Mouse (Mus musculus): ENCODE measurements around the gene Ypel4.

Gene Ypel4

GRCm38 (mm10) chr2:84733579-84734300 is at the start of gene Ypel4:
Gene Ypel4, plus strand, starts transcription at chr2:84734058.
- DNase-seq (ENCODE audit: low read depth, low spot score): no peak

DNA sequence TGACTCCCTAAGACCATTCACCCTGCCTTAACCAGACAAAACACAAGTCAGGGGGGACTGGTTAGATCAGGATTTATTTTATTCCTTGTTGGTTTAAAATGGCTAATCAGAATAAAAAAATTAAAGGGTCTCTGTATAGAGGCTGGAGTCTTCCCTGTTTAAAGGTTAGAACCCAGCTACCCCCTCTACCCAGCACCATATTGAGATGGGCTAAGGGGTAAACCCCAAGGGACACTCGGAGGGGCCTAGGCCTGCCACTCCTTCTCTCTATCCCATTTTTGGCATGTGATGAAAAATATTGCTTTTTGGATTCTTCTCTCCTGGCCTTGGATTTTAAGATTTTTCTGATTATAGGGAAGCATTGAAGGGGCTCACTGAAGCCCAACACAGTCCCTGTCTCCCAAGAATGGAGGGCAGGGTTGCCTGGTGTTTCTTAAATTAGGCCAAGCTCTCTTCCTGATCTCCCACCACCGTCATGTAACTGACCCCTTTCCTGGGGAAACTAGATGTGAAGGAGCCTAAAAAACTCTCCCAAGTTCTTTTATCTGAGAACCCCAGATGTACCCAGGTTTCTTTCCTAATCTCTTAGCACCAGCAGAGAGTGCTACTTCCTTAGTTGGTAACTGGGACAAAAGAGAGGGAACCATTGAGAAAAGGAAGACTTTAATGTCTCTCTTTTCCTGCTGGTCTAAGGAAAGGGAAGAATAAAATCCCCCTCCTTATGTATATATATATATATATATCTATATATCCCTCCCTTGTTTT is 45.6 kb upstream of the Ypel4 start:
- no peak for DNase-seq (ENCODE audit: low read depth, low spot score)

GRCm38 (mm10) chr2:84690050-84690449 is 43.8 kb upstream of the Ypel4 start:
- no peak for DNase-seq (ENCODE audit: low read depth, low spot score)

DNA sequence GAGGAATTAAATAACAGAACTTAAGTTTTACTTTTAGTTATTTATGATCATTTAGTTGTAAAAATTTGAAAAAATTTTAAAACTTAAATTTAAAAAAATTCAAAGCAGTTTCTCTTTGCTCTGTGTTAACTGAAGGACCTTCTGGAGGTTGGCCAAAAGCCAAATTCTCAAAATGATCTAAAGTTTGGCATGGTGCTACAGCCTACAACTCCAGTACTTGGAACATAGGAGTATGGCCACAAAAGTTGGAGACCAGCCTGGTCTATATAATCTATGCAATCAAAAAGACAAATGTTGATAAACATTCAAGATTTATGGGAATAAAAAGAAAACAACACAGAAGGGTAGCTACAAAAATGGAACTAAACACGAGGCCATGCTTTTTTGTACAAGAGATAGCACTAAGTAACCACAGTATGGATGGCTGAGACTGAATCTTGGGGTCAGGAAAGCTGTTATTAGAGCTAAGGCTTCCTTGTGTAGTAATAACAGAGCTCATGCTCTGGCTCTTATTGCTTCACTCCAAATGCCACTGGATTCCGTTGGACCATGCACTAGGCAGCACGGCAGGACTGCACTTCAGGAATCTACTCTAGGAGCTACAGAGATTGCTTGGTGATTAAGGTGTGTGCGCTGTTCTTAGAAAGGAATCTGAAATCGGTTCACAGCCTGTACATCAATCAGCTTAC is 38.7 kb upstream of the Ypel4 start:
- no peak for DNase-seq (ENCODE audit: low read depth, low spot score)

- no peak for DNase-seq (ENCODE audit: low read depth, low spot score)
Measured at GRCm38 (mm10) chr2:84703497-84703896, 30.4 kb upstream of the Ypel4 start.

GRCm38 (mm10) chr2:84704329-84704728 is 29.5 kb upstream of the Ypel4 start:
- DNase-seq (ENCODE audit: low read depth, low spot score): no peak

- no peak for DNase-seq (ENCODE audit: low read depth, low spot score)
Measured at GRCm38 (mm10) chr2:84705295-84705694, 28.6 kb upstream of the Ypel4 start.

DNA sequence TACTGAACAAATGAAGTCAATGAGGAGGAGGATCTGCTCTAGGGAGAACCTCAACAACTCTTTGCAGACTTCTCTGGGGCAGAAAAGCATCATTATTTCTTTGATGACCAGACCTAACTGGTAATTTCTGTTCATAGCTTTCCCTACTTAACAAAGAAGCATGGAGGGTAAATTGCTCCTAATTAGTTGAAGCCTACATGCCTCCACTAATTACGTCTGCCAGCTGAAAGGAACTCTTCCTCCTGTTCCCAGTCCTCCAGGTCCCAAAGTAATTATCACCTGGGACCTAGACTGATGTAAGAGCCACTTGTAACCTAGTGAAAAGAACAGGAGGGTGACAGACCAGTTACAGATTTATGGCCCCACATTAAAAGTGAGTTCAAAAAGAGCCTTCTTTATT is 26.3 kb upstream of the Ypel4 start:
- DNase-seq (ENCODE audit: low read depth, low spot score): no peak

DNA sequence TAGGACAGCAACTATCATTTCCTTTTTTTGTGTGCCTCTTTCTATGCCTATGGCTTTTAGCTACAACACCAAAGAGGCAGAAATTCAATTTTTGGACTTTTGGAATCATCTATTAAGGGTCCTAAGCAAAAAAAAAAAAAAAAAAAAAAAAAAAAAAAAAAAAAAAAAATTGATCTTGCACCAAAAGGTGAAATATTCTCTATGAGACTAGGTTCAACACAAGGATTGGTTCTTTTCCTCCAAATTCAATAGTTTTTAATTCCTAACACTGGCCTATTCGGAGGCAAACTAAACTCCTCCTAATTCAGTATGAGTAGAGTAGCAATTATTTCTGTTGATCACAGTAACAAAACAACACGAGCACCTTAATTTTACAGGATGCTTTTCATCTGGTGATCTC is 22.0 kb upstream of the Ypel4 start:
- no peak for DNase-seq (ENCODE audit: low read depth, low spot score)

- DNase-seq (ENCODE audit: low read depth, low spot score): no peak
Measured at GRCm38 (mm10) chr2:84714422-84714810, 19.4 kb upstream of the Ypel4 start.

DNA sequence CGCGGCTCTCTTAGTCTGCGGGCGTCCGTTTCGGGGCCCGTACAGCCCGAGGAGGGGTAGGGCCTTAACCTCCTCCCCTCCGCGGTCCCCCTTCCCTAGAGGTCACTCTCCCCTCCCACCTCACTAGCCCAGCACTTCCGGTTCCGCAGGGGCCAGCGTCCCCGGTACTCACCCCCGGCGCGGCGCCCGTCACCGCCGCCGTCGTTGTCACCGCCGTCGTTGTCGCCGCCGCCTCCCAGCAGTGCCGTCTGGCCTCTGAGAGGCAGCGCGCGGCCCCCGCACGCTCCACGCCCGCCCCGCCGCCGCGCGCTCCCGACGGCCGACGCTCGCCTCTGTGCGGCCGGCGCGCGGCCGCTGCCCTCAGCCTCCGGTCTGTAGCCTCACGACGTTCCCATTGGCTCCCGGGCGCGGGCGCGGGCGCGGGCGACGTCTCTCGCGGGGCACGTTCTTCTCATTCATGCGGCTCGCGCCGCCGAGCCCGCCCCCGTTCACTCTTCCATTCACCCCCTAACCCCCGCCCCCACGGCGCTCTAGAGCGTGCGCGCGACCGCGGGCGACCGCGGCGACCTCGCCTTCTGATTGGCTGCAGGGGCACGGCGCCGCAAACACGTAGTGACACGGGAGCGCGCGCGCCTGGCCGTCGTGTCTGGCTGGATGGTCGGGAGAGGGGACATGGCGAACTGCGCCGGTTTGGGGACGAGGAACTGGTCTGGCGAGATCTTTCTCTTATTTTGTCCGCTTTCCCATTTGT is 18.9 kb upstream of the Ypel4 start, which contains the start of gene Zdhhc5:
Gene Zdhhc5, minus strand, starts transcription at position 370 of the 751 bp plus-strand sequence.
- peak; percentile 100 for DNase-seq (ENCODE audit: low read depth, low spot score)

DNA sequence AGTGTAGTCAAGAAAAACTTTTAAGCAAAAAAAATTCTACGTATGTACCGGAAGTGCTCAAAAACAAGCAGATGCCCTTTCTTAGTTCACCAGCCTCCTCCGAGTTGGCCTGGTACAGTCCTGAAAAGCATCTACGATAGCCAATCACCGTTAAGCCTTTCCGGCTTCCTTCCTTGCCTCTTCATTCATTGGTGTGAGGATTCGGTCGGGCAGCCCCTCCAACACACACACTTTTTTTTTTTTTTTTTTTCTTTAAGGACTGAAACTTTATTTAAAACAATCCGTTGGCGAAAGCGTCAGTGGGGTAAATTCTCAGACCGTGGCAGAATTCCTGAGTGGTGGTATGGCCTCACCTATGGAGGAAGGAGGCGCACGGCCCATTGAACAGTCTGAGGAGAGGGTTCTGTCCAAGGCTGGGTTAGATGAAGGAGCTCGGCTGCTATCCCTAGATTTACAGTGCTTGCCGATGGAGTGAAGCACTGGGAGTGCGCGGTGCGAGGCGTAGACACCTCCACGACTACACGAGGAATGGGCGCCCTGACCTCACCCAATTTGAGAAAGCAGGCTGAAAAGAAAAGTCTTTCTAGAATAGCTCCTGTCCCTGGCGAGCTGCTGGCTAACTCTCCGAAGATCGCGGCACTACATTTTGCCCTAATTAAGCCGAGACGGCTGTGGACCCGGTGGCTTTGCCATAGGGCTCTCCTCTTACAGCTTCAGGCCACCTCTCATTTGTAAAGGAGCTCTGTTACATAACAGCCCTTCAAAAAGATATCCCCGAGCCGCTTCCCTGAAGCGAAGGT is 18.1 kb upstream of the Ypel4 start:
- peak; percentile 97 for DNase-seq (ENCODE audit: low read depth, low spot score)

- DNase-seq (ENCODE audit: low read depth, low spot score): no peak
Measured at GRCm38 (mm10) chr2:84716423-84717355, 17.2 kb upstream of the Ypel4 start.

DNA sequence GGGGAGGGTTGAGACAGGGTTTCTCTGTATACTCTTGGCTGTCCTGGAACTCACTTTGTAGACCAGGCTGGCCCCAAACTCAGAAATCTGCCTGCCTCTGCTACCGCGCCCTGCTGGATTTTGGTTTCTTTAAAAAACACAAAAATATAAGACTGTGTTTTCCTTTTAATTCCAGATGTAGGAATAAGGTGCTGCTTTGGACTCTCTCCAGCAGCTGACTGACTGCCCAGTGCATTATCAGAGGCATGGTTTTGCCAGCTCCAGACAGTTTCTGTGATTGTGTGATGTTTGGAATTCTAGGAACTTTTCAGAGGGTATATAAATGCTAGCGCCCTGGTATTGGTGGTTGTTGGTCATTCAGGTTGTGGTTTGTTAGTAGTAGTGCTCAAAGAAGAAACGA is 16.5 kb upstream of the Ypel4 start:
- no peak for DNase-seq (ENCODE audit: low read depth, low spot score)

- no peak for DNase-seq (ENCODE audit: low read depth, low spot score)
Measured at GRCm38 (mm10) chr2:84720718-84721117, 13.1 kb upstream of the Ypel4 start.

DNA sequence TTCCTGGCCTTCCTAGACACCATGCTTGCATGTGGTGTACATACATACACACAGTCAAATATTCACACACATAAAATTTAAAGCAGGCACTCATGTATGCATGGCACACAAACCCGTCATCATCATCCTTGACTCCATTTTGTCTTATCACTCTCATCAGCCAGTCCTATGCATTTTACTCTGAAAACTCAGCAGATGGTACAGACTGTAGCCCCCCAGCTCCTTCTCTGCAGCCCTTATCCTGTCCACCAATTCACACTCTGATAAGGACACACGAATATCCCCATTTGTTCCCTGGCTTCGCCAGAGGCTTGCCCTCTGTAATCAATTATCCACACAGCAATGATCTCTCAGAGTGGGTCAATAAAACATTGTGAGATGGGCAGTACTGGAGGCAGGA is 12.7 kb upstream of the Ypel4 start:
- no peak for DNase-seq (ENCODE audit: low read depth, low spot score)

DNA sequence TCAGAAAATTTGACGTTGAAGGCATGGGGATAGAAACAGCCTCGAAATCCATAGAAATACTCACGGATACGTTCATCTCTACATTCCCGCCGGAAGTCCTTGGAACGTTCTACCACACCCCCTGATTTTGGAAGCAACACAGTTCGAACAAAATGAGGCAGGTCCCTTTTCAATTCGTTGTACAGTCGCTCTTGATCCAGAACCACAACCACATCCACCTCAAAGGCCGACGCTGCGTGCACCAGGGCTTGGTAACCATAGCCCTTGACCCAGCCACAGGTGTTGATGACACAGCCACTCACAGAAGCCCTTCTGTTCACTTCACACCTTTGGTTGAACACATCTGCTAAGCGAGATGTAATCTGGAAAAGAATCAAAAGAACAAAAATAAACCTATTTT is 10.0 kb upstream of the Ypel4 start:
- DNase-seq (ENCODE audit: low read depth, low spot score): no peak

DNA sequence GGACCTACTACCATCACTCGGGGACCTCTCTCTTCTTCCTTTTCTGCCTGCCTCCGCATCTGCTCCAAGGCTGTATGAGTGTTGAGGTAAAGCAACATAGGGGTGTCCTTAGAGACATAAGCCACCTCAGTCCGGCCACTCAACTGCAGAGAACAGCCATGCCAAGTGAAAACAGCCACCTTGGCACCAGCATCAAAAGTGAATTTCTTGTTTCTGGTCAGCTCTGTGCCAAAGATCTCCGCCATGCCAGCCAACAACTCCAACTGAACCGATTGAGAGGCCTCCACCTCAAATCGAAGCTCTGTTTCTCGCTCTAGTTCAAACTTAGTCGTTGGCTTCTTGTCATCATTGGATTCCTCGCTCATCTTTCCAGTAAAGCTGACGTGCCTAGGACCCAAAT is 8.1 kb upstream of the Ypel4 start:
- no peak for DNase-seq (ENCODE audit: low read depth, low spot score)

DNA sequence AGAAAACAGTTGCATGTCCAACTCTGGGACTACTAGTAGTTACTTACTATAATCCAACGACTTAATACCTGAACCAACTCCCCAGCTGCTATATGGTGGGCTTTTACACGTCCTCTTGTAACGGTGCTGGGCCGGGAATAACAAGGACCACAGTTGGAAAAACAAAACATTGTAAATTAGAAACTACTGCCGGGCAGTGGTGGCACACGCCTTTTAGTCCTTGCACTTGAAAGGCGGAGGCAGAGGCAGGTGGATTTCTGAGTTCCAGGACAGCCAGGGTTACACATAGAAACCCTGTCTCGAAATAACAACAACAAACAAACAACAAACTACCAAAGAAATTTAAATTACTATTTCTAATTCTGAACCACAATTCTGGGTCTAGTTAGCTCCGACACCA is 7.1 kb upstream of the Ypel4 start:
- no peak for DNase-seq (ENCODE audit: low read depth, low spot score)

All from ZHBTc4 (cell line).